Comparison of ENCODE assay signal across 11 mouse cellular contexts in the genomic region with DNA sequence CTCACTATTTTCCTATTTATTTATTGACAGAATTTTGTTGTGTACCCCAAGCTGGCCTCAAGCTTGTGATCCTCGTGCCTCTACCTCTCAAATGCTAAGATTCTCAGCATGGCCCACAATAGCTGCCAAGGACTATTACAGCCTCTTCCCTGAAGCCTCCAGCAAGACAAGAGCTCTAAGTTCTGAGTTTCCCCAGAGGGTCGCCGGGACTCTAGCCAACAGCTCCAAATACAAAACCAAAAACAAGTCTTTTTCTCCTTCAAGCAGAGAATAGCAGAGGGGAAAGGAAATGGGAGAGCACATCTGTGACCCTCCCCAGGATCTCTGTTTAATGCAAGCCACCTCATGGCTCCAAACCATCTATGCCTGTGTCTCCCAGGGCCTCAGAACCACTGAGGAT. TPM values are rescaled to one million over a fixed set of nuclear protein-coding genes. Genes with fewer than 3 reads are reported as not detected.
A peak's percentile ranks its signal among the peaks of the same experiment; 100 is the strongest.
DNase-seq lines count a peak whose midpoint lies in the region; ATAC-seq and TF ChIP-seq lines count a peak whose summit lies in the region.
"Had no signal": no experiment of that assay in that cellular context is flagged by ENCODE, and none has a peak within 500 bp of the region (broad histone marks: within the 10 kb centered on the region; RNA-seq: fewer than 3 reads in every experiment).

No protein-coding gene starts in this region.

- no peak for ATAC-seq in lung, embryonic 15.5 days (ENCODE audit: borderline replicate concordance, extremely low read depth, low FRiP score, low TSS enrichment)
- ATAC-seq in liver, embryonic 15.5 days (ENCODE audit: insufficient read depth): no peak
- ATAC-seq: intestine, postnatal 0 days; midbrain, embryonic 15.5 days had no signal

- no peak overlapping the region for H3K4me2 ChIP-seq in lung, embryonic 15.5 days
- H3K4me2 ChIP-seq in liver, embryonic 15.5 days: peak overlapping the region; percentile 56
- H3K4me2 ChIP-seq: midbrain, embryonic 15.5 days had no signal

- no peak for TF ChIP-seq POLR2A in lung, adult 2 months (IDR thresholded peaks at IDR 0.05; ENCODE audit: borderline replicate concordance, extremely low read depth, low read depth, low read length)
- no peak for TF ChIP-seq POLR2A in heart, adult 2 months (IDR thresholded peaks at IDR 0.05; ENCODE audit: insufficient read depth, low read depth, low read length)

- H3K79me2 ChIP-seq in heart, adult 2 months (replicated peaks; ENCODE audit: control insufficient read depth, insufficient read depth, low read length): no peaks in the 10 kb centered on the region

- intact Hi-C loops in heart, adult 2 months (cut with DNase I): no loop called here

- no peak for TF ChIP-seq EP300 in heart, adult 2 months (IDR thresholded peaks at IDR 0.05; ENCODE audit: insufficient read depth, low read depth, low read length)

- peaks cover 40% of the 10 kb centered on the region for H3K36me3 ChIP-seq in lung, embryonic 15.5 days
- H3K36me3 ChIP-seq in heart, adult 2 months (ENCODE audit: control insufficient read depth, insufficient read depth, low read length): no peaks in the 10 kb centered on the region
- peaks cover 79% of the 10 kb centered on the region for H3K36me3 ChIP-seq in liver, embryonic 15.5 days (replicated peaks)

- H3K4me1 ChIP-seq in lung, embryonic 15.5 days: no peaks in the 10 kb centered on the region
- H3K4me1 ChIP-seq in lung, adult 2 months (ENCODE audit: control insufficient read depth, insufficient read depth, low read length): no peaks in the 10 kb centered on the region; the same call in 1 of the 2 replicates
- H3K4me1 ChIP-seq in heart, adult 2 months (ENCODE audit: control insufficient read depth, insufficient read depth, low read length): peaks cover 8% of the 10 kb centered on the region
- peaks cover 96% of the 10 kb centered on the region for H3K4me1 ChIP-seq in liver, embryonic 15.5 days (replicated peaks)
- H3K4me1 ChIP-seq: midbrain, embryonic 15.5 days had no signal

- DNase-seq in gastrocnemius, adult 18-20 months (ENCODE audit: low spot score): peak; percentile 56
- no peak for DNase-seq in gastrocnemius, adult 8-10 months (ENCODE audit: low spot score in 2 of 2)
- DNase-seq in lung, adult 2 months: no peak
- peak in 1 of 2 experiments; percentile 46 for DNase-seq in heart, adult 2 months
- DNase-seq in B cell, adult 2 months: no peak
- no peak for DNase-seq in spleen, adult 12 weeks (ENCODE audit: low spot score)

- H3K27ac ChIP-seq in lung, embryonic 15.5 days: 0 out of 2 replicates have a peak overlapping the region, but pooled peaks have one; percentile 19
- peak overlapping the region; percentile 54 for H3K27ac ChIP-seq in heart, adult 2 months
- peak overlapping the region; percentile 99 for H3K27ac ChIP-seq in liver, embryonic 15.5 days (replicated peaks)
- H3K27ac ChIP-seq: midbrain, embryonic 15.5 days had no signal

- WGBS in lung, embryonic 15.5 days: 84% methylated on average over 3 of the region's 3 CpGs
- WGBS in lung, adult 2 months: 76% methylated on average over 3 of the region's 3 CpGs
- 42% methylated on average over 3 of the region's 3 CpGs for WGBS in heart, adult 2 months
- WGBS in liver, embryonic 15.5 days (ENCODE audit: insufficient replicate concordance): 68% methylated on average over 3 of the region's 3 CpGs

- no peak overlapping the region for H3K9ac ChIP-seq in lung, embryonic 15.5 days
- H3K9ac ChIP-seq in heart, adult 2 months (ENCODE audit: low read depth, low read length): no peak overlapping the region
- peak overlapping the region; percentile 68 for H3K9ac ChIP-seq in liver, embryonic 15.5 days
- H3K9ac ChIP-seq: midbrain, embryonic 15.5 days had no signal

- H3K4me3 ChIP-seq in lung, embryonic 15.5 days: no peak overlapping the region
- H3K4me3 ChIP-seq in lung, adult 2 months (replicated peaks; ENCODE audit: extremely low read depth, low read depth, low read length): no peak overlapping the region
- H3K4me3 ChIP-seq in heart, adult 2 months: no peak overlapping the region
- no peak overlapping the region for H3K4me3 ChIP-seq in liver, embryonic 15.5 days (replicated peaks)
- H3K4me3 ChIP-seq: midbrain, embryonic 15.5 days had no signal

- TF ChIP-seq CTCF in lung, adult 2 months (IDR thresholded peaks at IDR 0.05; ENCODE audit: insufficient read depth, low read length): no peak
- TF ChIP-seq CTCF in heart, adult 2 months (IDR thresholded peaks at IDR 0.05): no peak

- no peaks in the 10 kb centered on the region for H3K9me3 ChIP-seq in lung, embryonic 15.5 days
- no peaks in the 10 kb centered on the region for H3K9me3 ChIP-seq in liver, embryonic 15.5 days (replicated peaks)
- H3K9me3 ChIP-seq: midbrain, embryonic 15.5 days had no signal

- H3K27me3 ChIP-seq in lung, embryonic 15.5 days: no peaks in the 10 kb centered on the region
- no peaks in the 10 kb centered on the region for H3K27me3 ChIP-seq in heart, adult 2 months (ENCODE audit: control insufficient read depth, insufficient read depth, low read length)
- H3K27me3 ChIP-seq in liver, embryonic 15.5 days: no peaks in the 10 kb centered on the region
- H3K27me3 ChIP-seq: midbrain, embryonic 15.5 days had no signal

RNA-seq across cellular contexts. Expression of gene Mpg, which starts 17.8 kb away (rescaled TPM):
- total RNA-seq in gastrocnemius, adult 18-20 months (2021): 1 to 10 TPM; 4.1 to 4.4 TPM
- total RNA-seq in gastrocnemius, adult 8-10 months (2022): 1 to 10 TPM; 3.9 to 5.9 (median 4.8) TPM
- 37.7 and 37.8 TPM in 2 replicates for polyA plus RNA-seq in lung, embryonic 15.5 days (2015; fragmentation: Nextera tagmentation; extraction: Ambion mirVana)
- 9.8 and 12.4 TPM in 2 replicates for polyA plus RNA-seq in lung, adult 2 months (2012; rRNA removed)
- 1 to 10 TPM; 5.1 to 6.2 TPM for total RNA-seq in heart, adult 2 months (2021)
- polyA plus RNA-seq in heart, adult 2 months (2012; rRNA removed): 5.2 and 6.0 TPM in 2 replicates
- 18.3 and 19.6 TPM in 2 replicates for polyA plus RNA-seq in liver, embryonic 15.5 days (2015; fragmentation: Nextera tagmentation; extraction: Ambion mirVana)

RNA-seq across cellular contexts. Expression of gene Rhbdf1, which starts 22.0 kb away (rescaled TPM):
- total RNA-seq in gastrocnemius, adult 18-20 months (2021): 10 to 100 TPM; 17.8 to 17.9 TPM
- 10 to 100 TPM; 13.0 to 16.3 (median 14.4) TPM for total RNA-seq in gastrocnemius, adult 8-10 months (2022)
- 62.5 and 67.4 TPM in 2 replicates for polyA plus RNA-seq in lung, embryonic 15.5 days (2015; fragmentation: Nextera tagmentation; extraction: Ambion mirVana)
- polyA plus RNA-seq in lung, adult 2 months (2012; rRNA removed): 183 and 195 TPM in 2 replicates
- total RNA-seq in heart, adult 2 months (2021): 10 to 100 TPM; 22.8 to 23.9 TPM
- polyA plus RNA-seq in heart, adult 2 months (2012; rRNA removed): 70.3 and 92.8 TPM in 2 replicates
- polyA plus RNA-seq in liver, embryonic 15.5 days (2015; fragmentation: Nextera tagmentation; extraction: Ambion mirVana): 5.1 and 8.0 TPM in 2 replicates

RNA-seq across cellular contexts. Expression of gene Nprl3, which starts 23.4 kb away (rescaled TPM):
- 10 to 100 TPM; 20.1 to 27.4 TPM for total RNA-seq in gastrocnemius, adult 18-20 months (2021)
- total RNA-seq in gastrocnemius, adult 8-10 months (2022): 10 to 100 TPM; 22.9 to 27.2 (median 24.6) TPM
- polyA plus RNA-seq in lung, embryonic 15.5 days (2015; fragmentation: Nextera tagmentation; extraction: Ambion mirVana): 41.6 and 46.9 TPM in 2 replicates
- polyA plus RNA-seq in lung, adult 2 months (2012; rRNA removed): 77.9 and 85.7 TPM in 2 replicates
- 10 to 100 TPM; 27.1 to 27.2 TPM for total RNA-seq in heart, adult 2 months (2021)
- polyA plus RNA-seq in heart, adult 2 months (2012; rRNA removed): 59.5 and 79.9 TPM in 2 replicates
- 28.1 and 31.9 TPM in 2 replicates for polyA plus RNA-seq in liver, embryonic 15.5 days (2015; fragmentation: Nextera tagmentation; extraction: Ambion mirVana)

RNA-seq across cellular contexts. Expression of gene Hba-x, which starts 32.1 kb away (rescaled TPM):
- total RNA-seq in gastrocnemius, adult 18-20 months (2021): not detected
- not detected for total RNA-seq in gastrocnemius, adult 8-10 months (2022)
- 160 and 236 TPM in 2 replicates for polyA plus RNA-seq in lung, embryonic 15.5 days (2015; fragmentation: Nextera tagmentation; extraction: Ambion mirVana)
- not detected in 2 replicates for polyA plus RNA-seq in lung, adult 2 months (2012; rRNA removed)
- total RNA-seq in heart, adult 2 months (2021): not detected
- not detected in 2 replicates for polyA plus RNA-seq in heart, adult 2 months (2012; rRNA removed)
- 72.6 and 109 TPM in 2 replicates for polyA plus RNA-seq in liver, embryonic 15.5 days (2015; fragmentation: Nextera tagmentation; extraction: Ambion mirVana)
- total RNA-seq: left cerebral cortex, postnatal 36 days had no signal

RNA-seq across cellular contexts. Expression of gene Snrnp25, which starts 38.8 kb away (rescaled TPM):
- 10 to 100 TPM in 1 of 2 experiments, 1 to 10 TPM in 1; 9.3 to 12.1 TPM for total RNA-seq in gastrocnemius, adult 18-20 months (2021)
- 10 to 100 TPM in 2 of 4 experiments, 1 to 10 TPM in 2; 9.4 to 12.5 (median 10.0) TPM for total RNA-seq in gastrocnemius, adult 8-10 months (2022)
- polyA plus RNA-seq in lung, embryonic 15.5 days (2015; fragmentation: Nextera tagmentation; extraction: Ambion mirVana): 50.8 and 56.7 TPM in 2 replicates
- polyA plus RNA-seq in lung, adult 2 months (2012; rRNA removed): 12.5 and 16.5 TPM in 2 replicates
- total RNA-seq in heart, adult 2 months (2021): 10 to 100 TPM; 10.0 to 13.3 TPM
- polyA plus RNA-seq in heart, adult 2 months (2012; rRNA removed): 11.8 and 13.8 TPM in 2 replicates
- polyA plus RNA-seq in liver, embryonic 15.5 days (2015; fragmentation: Nextera tagmentation; extraction: Ambion mirVana): 68.7 and 70.1 TPM in 2 replicates

Comparison
In these comparisons a context has a peak if more than half of its experiments do, and no peak if none do; other contexts are left out.
1. H3K27ac ChIP-seq: peak in every context shown above with its lines; median percentile 99 in liver, embryonic 15.5 days; 54 in heart, adult 2 months; 19 in lung, embryonic 15.5 days.